Mouse (Mus musculus) small intestine, adult 2 months (tissue): ENCODE results near the gene Comt.

Source experiments
- CTCF ChIP-seq: fragments of 200-500 bp; IDR thresholded peaks from 2 replicates; pipeline ENCODE4 v1.5.1; 2012; ENCODE audit warnings: low read depth, mild to moderate bottlenecking, control low read depth, inconsistent platforms, low read length, moderate library complexity, mixed read lengths; ENCODE audit not compliant: insufficient replicate concordance, insufficient read length; ENCODE audit errors: extremely low read depth
- POLR2A ChIP-seq: fragments of 200-500 bp; IDR thresholded peaks from 2 replicates; pipeline ENCODE4 v1.6.1; 2012; ENCODE audit warnings: low read depth, mild to moderate bottlenecking, control low read depth, inconsistent platforms, low read length, moderate library complexity

DNA sequence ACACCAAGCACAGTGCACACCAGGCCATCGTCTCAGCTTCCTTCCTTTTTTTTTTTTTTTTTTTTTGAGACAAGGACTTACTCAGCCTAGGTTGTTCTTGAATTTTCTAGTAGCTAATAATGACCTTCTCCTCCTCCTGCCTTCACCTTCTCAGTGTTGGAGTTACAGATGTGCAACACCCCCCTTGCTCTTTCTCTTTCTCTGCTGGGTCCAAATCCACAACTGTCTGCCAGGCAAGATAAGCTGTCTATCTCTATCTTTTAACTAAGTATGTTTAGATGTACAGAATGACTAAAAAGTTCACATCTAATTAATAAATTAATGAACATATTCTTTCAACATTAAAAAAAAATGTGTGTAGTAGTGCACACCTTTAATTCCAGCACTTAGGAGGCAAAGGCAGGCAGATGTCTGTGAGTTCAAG is 7.0 kb downstream of the Comt start:
- no peak for TF ChIP-seq CTCF
- TF ChIP-seq POLR2A, result no peak
